Comparison of ENCODE assay signal across 19 mouse cellular contexts in genomic region chr13:24493784-24494183, GRCm38 (mm10).
DNase-seq lines count a peak whose midpoint lies in the region; ATAC-seq lines count a peak whose summit lies in the region.
"Had no signal": no experiment of that assay in that cellular context is flagged by ENCODE, and none has a peak within 500 bp of the region (broad histone marks: within the 10 kb centered on the region; RNA-seq: fewer than 3 reads in every experiment).

No protein-coding gene starts in this region.

- H3K9ac ChIP-seq in forebrain, embryonic 15.5 days (replicated peaks), result no peak overlapping the region
- no peak overlapping the region for H3K9ac ChIP-seq in midbrain, embryonic 13.5 days (replicated peaks)
- no peak overlapping the region for H3K9ac ChIP-seq in midbrain, embryonic 11.5 days (ENCODE audit: low read length)
- H3K9ac ChIP-seq: limb, embryonic 13.5 days; liver, postnatal 0 days; midbrain, embryonic 12.5 days; neural tube, embryonic 12.5 days had no signal

- no peak for DNase-seq in forebrain, embryonic 10.5 days (ENCODE audit: extremely low spot score, low spot score)
- DNase-seq in midbrain, embryonic 11.5 days (ENCODE audit: low spot score, missing footprints), result no peak
- DNase-seq in brain, embryonic 18.5 days (ENCODE audit: low read depth, low spot score), result peak; percentile 46
- peak; percentile 55 to 74 for DNase-seq in right cerebral cortex, postnatal 10 days (ENCODE audit: low spot score in 2 of 2)
- no peak for DNase-seq in heart, adult 8-10 months (ENCODE audit: low spot score)
- no peak for DNase-seq in retina, embryonic 14.5 days (ENCODE audit: low spot score)
- DNase-seq: adrenal gland, adult 2 months; cerebellum, postnatal 14 days; kidney, adult 2 months; kidney, postnatal 25 days; liver, postnatal 0 days; lung, postnatal 36 days; thymus, postnatal 4 days had no signal

- peak; percentile 51; the same call in 1 of the 2 replicates for ATAC-seq in forebrain, embryonic 15.5 days (replicated peaks)
- ATAC-seq in midbrain, embryonic 13.5 days, result 0 out of 2 replicates have a peak, but pooled peaks have one; percentile 43
- ATAC-seq in midbrain, embryonic 11.5 days (ENCODE audit: low FRiP score), result no peak
- ATAC-seq: liver, postnatal 0 days had no signal

- 86% methylated on average over 3 of the region's 3 CpGs for WGBS in forebrain, embryonic 15.5 days
- WGBS in forebrain, embryonic 10.5 days, result 90% methylated on average over 3 of the region's 3 CpGs
- 83% methylated on average over 3 of the region's 3 CpGs for WGBS in midbrain, embryonic 13.5 days
- WGBS in midbrain, embryonic 11.5 days, result 91% methylated on average over 3 of the region's 3 CpGs

- no peak overlapping the region for H3K4me2 ChIP-seq in forebrain, embryonic 15.5 days (replicated peaks)
- no peak overlapping the region for H3K4me2 ChIP-seq in midbrain, embryonic 13.5 days (replicated peaks)
- H3K4me2 ChIP-seq in midbrain, embryonic 11.5 days, result no peak overlapping the region
- H3K4me2 ChIP-seq: limb, embryonic 13.5 days; midbrain, embryonic 12.5 days; neural tube, embryonic 12.5 days had no signal

- no peaks in the 10 kb centered on the region for H3K9me3 ChIP-seq in forebrain, embryonic 15.5 days
- H3K9me3 ChIP-seq in forebrain, embryonic 10.5 days, result no peaks in the 10 kb centered on the region
- H3K9me3 ChIP-seq in midbrain, embryonic 13.5 days, result no peaks in the 10 kb centered on the region
- no peaks in the 10 kb centered on the region for H3K9me3 ChIP-seq in midbrain, embryonic 11.5 days (ENCODE audit: control insufficient read depth, low read length)
- H3K9me3 ChIP-seq: limb, embryonic 13.5 days; midbrain, embryonic 12.5 days; neural tube, embryonic 12.5 days had no signal

- H3K4me3 ChIP-seq in forebrain, embryonic 15.5 days, result no peak overlapping the region
- no peak overlapping the region for H3K4me3 ChIP-seq in forebrain, embryonic 10.5 days
- no peak overlapping the region for H3K4me3 ChIP-seq in midbrain, embryonic 13.5 days (replicated peaks)
- H3K4me3 ChIP-seq in midbrain, embryonic 11.5 days (ENCODE audit: low read depth, low read length), result no peak overlapping the region
- H3K4me3 ChIP-seq: limb, embryonic 13.5 days; midbrain, embryonic 12.5 days; neural tube, embryonic 12.5 days had no signal

- H3K27me3 ChIP-seq in forebrain, embryonic 15.5 days, result no peaks in the 10 kb centered on the region
- no peaks in the 10 kb centered on the region for H3K27me3 ChIP-seq in forebrain, embryonic 10.5 days (ENCODE audit: poor library complexity, severe bottlenecking)
- no peaks in the 10 kb centered on the region for H3K27me3 ChIP-seq in midbrain, embryonic 13.5 days
- no peaks in the 10 kb centered on the region for H3K27me3 ChIP-seq in midbrain, embryonic 11.5 days (ENCODE audit: control insufficient read depth, insufficient read depth, low read length)
- H3K27me3 ChIP-seq: midbrain, embryonic 12.5 days; neural tube, embryonic 12.5 days had no signal

- H3K36me3 ChIP-seq in forebrain, embryonic 15.5 days, result no peaks in the 10 kb centered on the region
- no peaks in the 10 kb centered on the region for H3K36me3 ChIP-seq in forebrain, embryonic 10.5 days (replicated peaks)
- H3K36me3 ChIP-seq in midbrain, embryonic 13.5 days, result no peaks in the 10 kb centered on the region
- H3K36me3 ChIP-seq in midbrain, embryonic 11.5 days (ENCODE audit: control insufficient read depth, insufficient read depth, low read length), result no peaks in the 10 kb centered on the region
- H3K36me3 ChIP-seq: limb, embryonic 13.5 days; midbrain, embryonic 12.5 days; neural tube, embryonic 12.5 days had no signal

- H3K4me1 ChIP-seq in forebrain, embryonic 15.5 days, result no peaks in the 10 kb centered on the region
- H3K4me1 ChIP-seq in forebrain, embryonic 10.5 days, result peaks cover 3% of the 10 kb centered on the region; the same call in 1 of the 2 replicates
- 0 out of 2 replicates have a peak, but pooled peaks cover 5% of the 10 kb centered on the region for H3K4me1 ChIP-seq in midbrain, embryonic 13.5 days (replicated peaks)
- no peaks in the 10 kb centered on the region for H3K4me1 ChIP-seq in midbrain, embryonic 11.5 days (ENCODE audit: control insufficient read depth, insufficient read depth, low read length)
- H3K4me1 ChIP-seq: midbrain, embryonic 12.5 days; neural tube, embryonic 12.5 days had no signal

- H3K27ac ChIP-seq in forebrain, embryonic 15.5 days (replicated peaks), result peak overlapping the region; percentile 34; the same call in 1 of the 2 replicates
- H3K27ac ChIP-seq in forebrain, embryonic 10.5 days, result no peak overlapping the region
- H3K27ac ChIP-seq in midbrain, embryonic 13.5 days, result no peak overlapping the region
- no peak overlapping the region for H3K27ac ChIP-seq in midbrain, embryonic 11.5 days (ENCODE audit: low read depth, low read length)
- H3K27ac ChIP-seq: limb, embryonic 13.5 days; midbrain, embryonic 12.5 days; neural tube, embryonic 12.5 days; stomach, postnatal 0 days had no signal

Comparison
In these comparisons a context has a peak if more than half of its experiments do, and no peak if none do; other contexts are left out.
1. DNase-seq: peak in brain, embryonic 18.5 days (single experiment) and right cerebral cortex, postnatal 10 days (2 of 2); none in forebrain, embryonic 10.5 days (single experiment), midbrain, embryonic 11.5 days (single experiment), heart, adult 8-10 months (single experiment) and retina, embryonic 14.5 days (single experiment).